Mouse (Mus musculus) left cerebral cortex, postnatal 4 days (tissue): ENCODE measurements around the gene Fkbp4. TPM values are rescaled to one million over a fixed set of nuclear protein-coding genes. Genes with fewer than 3 reads are reported as not detected.
A peak's percentile ranks its signal among the peaks of the same experiment; 100 is the strongest.

Source experiments
- DNase-seq: peaks from one replicate; pipeline ENCODE4 v3.0.0-alpha.2; 2022
- intact Hi-C: fragments of 180-260 bp; cut with DNase I; formaldehyde crosslinking; loops from one replicate; pipeline ENCODE4 v1.15.1; 2025
- total RNA-seq, 2 experiments: library from RNA; stranded (reverse); gene quantifications; 2 replicates each; pipeline ENCODE4 v1.2.3; 2021

Fkbp4 gene
- total RNA-seq, 2 experiments from 2014 or later, result 176 to 180 TPM

- intact Hi-C loops, result no loop called here
- peak; percentile 77 for DNase-seq
These were observed 653 bp downstream of the Fkbp4 start for GRCm38 (mm10) chr6:128437731-128438316.

GRCm38 (mm10) chr6:128437288-128437687 is 1.2 kb downstream of the Fkbp4 start:
- no peak for DNase-seq
- intact Hi-C loops, result no loop called here

GRCm38 (mm10) chr6:128436356-128437005 is 2.0 kb downstream of the Fkbp4 start:
- no peak for DNase-seq
- intact Hi-C loops, result no loop called here

GRCm38 (mm10) chr6:128435474-128435873 is 3.0 kb downstream of the Fkbp4 start:
- peak; percentile 67 for DNase-seq
- intact Hi-C loops, result no loop called here

GRCm38 (mm10) chr6:128433566-128433965 is 4.9 kb downstream of the Fkbp4 start:
- intact Hi-C loops, result no loop called here
- DNase-seq, result no peak

- peak; percentile 59 for DNase-seq
- intact Hi-C loops, result no loop called here
These were observed 6.0 kb downstream of the Fkbp4 start for GRCm38 (mm10) chr6:128432356-128432915.

GRCm38 (mm10) chr6:128429826-128430225 is 8.7 kb downstream of the Fkbp4 start:
- DNase-seq, result no peak
- intact Hi-C loops, result no loop called here

GRCm38 (mm10) chr6:128429300-128429699 is 9.2 kb downstream of the Fkbp4 start:
- intact Hi-C loops, result no loop called here
- DNase-seq, result no peak

- intact Hi-C loops, result no loop called here
- no peak for DNase-seq
These were observed 10.9 kb downstream of the Fkbp4 start for GRCm38 (mm10) chr6:128427571-128427970.

- DNase-seq, result no peak
- intact Hi-C loops, result no loop called here
These were observed 13.4 kb downstream of the Fkbp4 start for GRCm38 (mm10) chr6:128425046-128425445.

GRCm38 (mm10) chr6:128424269-128425019 is 14.0 kb downstream of the Fkbp4 start, which contains the start of gene Itfg2:
Gene Itfg2, minus strand, starts transcription at chr6:128424931.
- intact Hi-C loops, result no loop called here
- DNase-seq, result peak; percentile 96

- DNase-seq, result no peak
- intact Hi-C loops, result no loop called here
These were observed 14.8 kb downstream of the Fkbp4 start for GRCm38 (mm10) chr6:128423496-128424268.

- intact Hi-C loops, result no loop called here
- no peak for DNase-seq
These were observed 17.0 kb downstream of the Fkbp4 start for GRCm38 (mm10) chr6:128421480-128421879.

GRCm38 (mm10) chr6:128421036-128421435 is 17.4 kb downstream of the Fkbp4 start:
- DNase-seq, result no peak
- intact Hi-C loops, result no loop called here

GRCm38 (mm10) chr6:128418076-128418475 is 20.4 kb downstream of the Fkbp4 start:
- intact Hi-C loops, result no loop called here
- no peak for DNase-seq

- no peak for DNase-seq
- intact Hi-C loops, result no loop called here
These were observed 22.3 kb downstream of the Fkbp4 start for GRCm38 (mm10) chr6:128416169-128416568.

GRCm38 (mm10) chr6:128411115-128411514 is 27.4 kb downstream of the Fkbp4 start:
- DNase-seq, result peak; percentile 73
- intact Hi-C loops, result loop anchor here (5.0 kb wide), 1 partner anchor 94 kb away; no protein-coding TSS in a partner anchor

- intact Hi-C loops, result loop anchor here (5.0 kb wide), 1 partner anchor 93 kb away; no protein-coding TSS in a partner anchor
- DNase-seq, result no peak
These were observed 28.2 kb downstream of the Fkbp4 start for GRCm38 (mm10) chr6:128410305-128410704.

GRCm38 (mm10) chr6:128408544-128409125 is 29.8 kb downstream of the Fkbp4 start:
- intact Hi-C loops, result loop anchor here (5.0 kb wide), 1 partner anchor 176 kb away; no protein-coding TSS in a partner anchor
- no peak for DNase-seq

GRCm38 (mm10) chr6:128404708-128405107 is 33.8 kb downstream of the Fkbp4 start:
- intact Hi-C loops, result loop anchor here (5.0 kb wide), 1 partner anchor 172 kb away; no protein-coding TSS in a partner anchor
- DNase-seq, result no peak
